Mouse (Mus musculus): ENCODE results near the gene Fance.
A peak's percentile ranks its signal among the peaks of the same experiment; 100 is the strongest.
"Not testable (repeated sequence)": the region's sequence is repeated elsewhere in the genome, so short reads cannot be mapped to it uniquely, and the experiment has no call there.

Gene Fance

GRCm38 (mm10) chr17:28349901-28350465 is 36.7 kb downstream of the Fance start:
- peak; percentile 41 for DNase-seq (ENCODE audit: low spot score)

- peak; percentile 84 for DNase-seq (ENCODE audit: low spot score)
Observed at GRCm38 (mm10) chr17:28350466-28351352, 37.4 kb downstream of the Fance start, which contains the start of gene Tead3. Gene Tead3, minus strand, starts transcription at chr17:28350817.

GRCm38 (mm10) chr17:28351353-28351890 is 38.1 kb downstream of the Fance start:
- peak; percentile 38 for DNase-seq (ENCODE audit: low spot score)

GRCm38 (mm10) chr17:28352018-28352417 is 38.7 kb downstream of the Fance start:
- DNase-seq (ENCODE audit: low spot score) = peak; percentile 53

- DNase-seq (ENCODE audit: low spot score) = no peak
Observed at GRCm38 (mm10) chr17:28355871-28356270, 42.6 kb downstream of the Fance start.

- not testable (repeated sequence) for DNase-seq (ENCODE audit: low spot score)
Observed at GRCm38 (mm10) chr17:28358576-28359261, 45.4 kb downstream of the Fance start.

- no peak for DNase-seq (ENCODE audit: low spot score)
Observed at GRCm38 (mm10) chr17:28360531-28361277, 47.4 kb downstream of the Fance start.

- DNase-seq (ENCODE audit: low spot score) = no peak
Observed at GRCm38 (mm10) chr17:28361921-28362652, 48.8 kb downstream of the Fance start.

GRCm38 (mm10) chr17:28362653-28363292 is 49.5 kb downstream of the Fance start:
- peak; percentile 44 for DNase-seq (ENCODE audit: low spot score)

- DNase-seq (ENCODE audit: low spot score) = no peak
Observed at GRCm38 (mm10) chr17:28363507-28363906, 50.2 kb downstream of the Fance start.

GRCm38 (mm10) chr17:28365122-28365521 is 51.8 kb downstream of the Fance start, which contains the start of gene Tulp1:
Gene Tulp1, minus strand, starts transcription at chr17:28365222.
- DNase-seq (ENCODE audit: low spot score) = no peak

GRCm38 (mm10) chr17:28368449-28368848 is 55.1 kb downstream of the Fance start:
- peak; percentile 83 for DNase-seq (ENCODE audit: low spot score)

- no peak for DNase-seq (ENCODE audit: low spot score)
Observed at GRCm38 (mm10) chr17:28369056-28369455, 55.7 kb downstream of the Fance start.

- no peak for DNase-seq (ENCODE audit: low spot score)
Observed at GRCm38 (mm10) chr17:28371286-28371685, 58.0 kb downstream of the Fance start.

GRCm38 (mm10) chr17:28371941-28372340 is 58.6 kb downstream of the Fance start:
- DNase-seq (ENCODE audit: low spot score) = no peak

- DNase-seq (ENCODE audit: low spot score) = peak; percentile 81
Observed at GRCm38 (mm10) chr17:28373821-28374220, 60.5 kb downstream of the Fance start.

GRCm38 (mm10) chr17:28374494-28374893 is 61.2 kb downstream of the Fance start:
- DNase-seq (ENCODE audit: low spot score) = no peak

- DNase-seq (ENCODE audit: low spot score) = peak; percentile 17
Observed at GRCm38 (mm10) chr17:28375592-28376061, 62.3 kb downstream of the Fance start.
